15 mouse cellular contexts compared by ENCODE assay signal in the genomic region with DNA sequence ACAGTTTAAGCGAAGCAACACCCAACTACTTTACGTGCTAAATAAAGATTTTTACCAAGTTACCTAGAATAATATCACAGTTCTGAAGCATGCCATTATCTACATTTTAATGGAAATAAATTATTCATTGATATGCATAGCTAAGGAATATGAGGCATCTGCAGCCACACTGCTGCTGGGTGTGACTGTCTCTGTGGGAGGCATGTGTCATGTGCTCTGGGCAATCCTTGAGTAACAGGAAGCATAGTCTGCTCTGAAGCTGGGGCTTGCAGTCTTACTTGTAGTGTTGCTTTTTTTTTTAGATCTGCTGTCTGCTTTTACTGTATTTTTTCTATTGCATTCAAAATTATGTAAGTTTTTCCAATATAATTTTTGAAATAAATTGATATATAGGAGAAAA. TPM values are rescaled to one million over a fixed set of nuclear protein-coding genes. Genes with fewer than 3 reads are reported as not detected.
DNase-seq lines count a peak whose midpoint lies in the region; ATAC-seq lines count a peak whose summit lies in the region.
"Had no signal": no experiment of that assay in that cellular context is flagged by ENCODE, and none has a peak within 500 bp of the region (broad histone marks: within the 10 kb centered on the region; RNA-seq: fewer than 3 reads in every experiment).

No protein-coding gene starts in this region.

- H3K4me3 ChIP-seq in forebrain, embryonic 16.5 days (replicated peaks; ENCODE audit: low read length): no peak overlapping the region
- no peak overlapping the region for H3K4me3 ChIP-seq in forebrain, embryonic 14.5 days (ENCODE audit: low read depth, low read length)
- H3K4me3 ChIP-seq: embryonic facial prominence, embryonic 10.5 days; embryonic facial prominence, embryonic 12.5 days had no signal

- H3K4me2 ChIP-seq in forebrain, embryonic 16.5 days (ENCODE audit: low read length): no peak overlapping the region
- no peak overlapping the region for H3K4me2 ChIP-seq in forebrain, embryonic 14.5 days (ENCODE audit: low read length)
- H3K4me2 ChIP-seq: embryonic facial prominence, embryonic 12.5 days had no signal

- H3K27me3 ChIP-seq in forebrain, embryonic 16.5 days (replicated peaks; ENCODE audit: control insufficient read depth, insufficient read depth, low read length): no peaks in the 10 kb centered on the region
- no peaks in the 10 kb centered on the region for H3K27me3 ChIP-seq in forebrain, embryonic 14.5 days (replicated peaks; ENCODE audit: control insufficient read depth, insufficient read depth, low read length)
- H3K27me3 ChIP-seq: embryonic facial prominence, embryonic 12.5 days had no signal

- H3K9ac ChIP-seq in forebrain, embryonic 16.5 days (replicated peaks; ENCODE audit: low read depth, low read length): no peak overlapping the region
- H3K9ac ChIP-seq in forebrain, embryonic 14.5 days (ENCODE audit: low read length): no peak overlapping the region
- H3K9ac ChIP-seq: embryonic facial prominence, embryonic 12.5 days; forebrain, postnatal 0 days had no signal

- no peaks in the 10 kb centered on the region for H3K4me1 ChIP-seq in forebrain, embryonic 16.5 days (replicated peaks; ENCODE audit: control insufficient read depth, insufficient read depth, low read length)
- no peaks in the 10 kb centered on the region for H3K4me1 ChIP-seq in forebrain, embryonic 14.5 days (ENCODE audit: control insufficient read depth, insufficient read depth, low read length)
- H3K4me1 ChIP-seq: embryonic facial prominence, embryonic 10.5 days; embryonic facial prominence, embryonic 12.5 days had no signal

- H3K27ac ChIP-seq in forebrain, embryonic 16.5 days (ENCODE audit: low read length): no peak overlapping the region
- no peak overlapping the region for H3K27ac ChIP-seq in forebrain, embryonic 14.5 days (ENCODE audit: low read depth, low read length)
- H3K27ac ChIP-seq: embryonic facial prominence, embryonic 10.5 days; embryonic facial prominence, embryonic 12.5 days had no signal

- no peaks in the 10 kb centered on the region for H3K36me3 ChIP-seq in forebrain, embryonic 16.5 days (ENCODE audit: control insufficient read depth, insufficient read depth)
- no peaks in the 10 kb centered on the region for H3K36me3 ChIP-seq in forebrain, embryonic 14.5 days (ENCODE audit: control insufficient read depth, insufficient read depth, low read length)
- H3K36me3 ChIP-seq: embryonic facial prominence, embryonic 10.5 days; embryonic facial prominence, embryonic 12.5 days had no signal

- no peak for DNase-seq in forebrain, embryonic 14.5 days (ENCODE audit: low spot score)
- peak; percentile 41 for DNase-seq in right cerebral cortex, adult 18-20 months
- DNase-seq in right cerebral cortex, postnatal 4 days: no peak
- no peak for DNase-seq in left cerebral cortex, adult 9 months (ENCODE audit: low spot score in 2 of 2)
- DNase-seq: adrenal gland, adult 2 months; adrenal gland, postnatal 10 days; adrenal gland, postnatal 25 days; cerebellum, adult 11-12 months; cerebellum, adult 2 months; cerebellum, adult 9-10 months; cerebellum, postnatal 10 days; forebrain, postnatal 0 days had no signal

- WGBS in forebrain, embryonic 16.5 days: 88% methylated on average over 2 of the region's 2 CpGs
- 92% methylated on average over 2 of the region's 2 CpGs for WGBS in forebrain, embryonic 14.5 days

- peak; percentile 52; the same call in 1 of the 2 replicates for ATAC-seq in forebrain, embryonic 16.5 days
- ATAC-seq in forebrain, embryonic 14.5 days: no peak; the same call in 1 of the 2 replicates
- ATAC-seq: forebrain, postnatal 0 days had no signal

- no peaks in the 10 kb centered on the region for H3K9me3 ChIP-seq in forebrain, embryonic 16.5 days (ENCODE audit: control insufficient read depth, low read length)
- H3K9me3 ChIP-seq in forebrain, embryonic 14.5 days (replicated peaks; ENCODE audit: control insufficient read depth, low read length): no peaks in the 10 kb centered on the region
- H3K9me3 ChIP-seq: embryonic facial prominence, embryonic 10.5 days; embryonic facial prominence, embryonic 12.5 days had no signal

RNA-seq across cellular contexts. Expression of gene Pclo, which starts 17.2 kb away (rescaled TPM):
- 7.2 and 10.1 TPM in 2 replicates for polyA plus RNA-seq in forebrain, embryonic 16.5 days (2015; fragmentation: Nextera tagmentation; extraction: Ambion mirVana)
- 4.4 and 8.0 TPM in 2 replicates for polyA plus RNA-seq in forebrain, embryonic 14.5 days (2014; fragmentation: Nextera tagmentation; extraction: Ambion mirVana)
